26 mouse cellular contexts compared by ENCODE assay signal in genomic region chr7:139184846-139185245, GRCm38 (mm10). TPM values are rescaled to one million over a fixed set of nuclear protein-coding genes. Genes with fewer than 3 reads are reported as not detected.
DNase-seq lines count a peak whose midpoint lies in the region; TF ChIP-seq lines count a peak whose summit lies in the region.
"Had no signal": no experiment of that assay in that cellular context is flagged by ENCODE, and none has a peak within 500 bp of the region (broad histone marks: within the 10 kb centered on the region; RNA-seq: fewer than 3 reads in every experiment).

No protein-coding gene starts in this region.

- peak overlapping the region; percentile 86 for H3K27ac ChIP-seq in layer of hippocampus, adult 2 months
- H3K27ac ChIP-seq: embryonic facial prominence, embryonic 10.5 days; embryonic facial prominence, embryonic 13.5 days; forebrain, embryonic 12.5 days; forebrain, embryonic 15.5 days; gastrocnemius, adult 2 months; hindbrain, embryonic 10.5 days; hindbrain, embryonic 13.5 days had no signal

- DNase-seq in heart, adult 11 months: peak; percentile 83
- no peak for DNase-seq in heart, postnatal 14 days
- DNase-seq in layer of hippocampus, adult 2 months (ENCODE audit: low spot score in 2 of 2): no peak
- no peak for DNase-seq in layer of hippocampus, adult 11-12 months (ENCODE audit: low spot score)
- DNase-seq in testis, postnatal 10 days (ENCODE audit: low spot score): peak; percentile 34
- DNase-seq in testis, postnatal 14 days (ENCODE audit: low spot score): no peak
- DNase-seq: adrenal gland, postnatal 10 days; adrenal gland, postnatal 36 days; B cell, adult 2 months; cerebellum, adult 18-20 months; cerebellum, adult 9-11 months; embryo, embryonic 11 days; gastrocnemius, adult 2 months; gastrocnemius, postnatal 14 days; heart, adult 18-20 months; heart, postnatal 36 days had no signal

- TF ChIP-seq CTCF in layer of hippocampus, adult 2 months (conservative IDR thresholded peaks at IDR 0.05): no peak

- intact Hi-C loops in heart, postnatal 14 days (cut with DNase I): no loop called here

- peak overlapping the region; percentile 64 for H3K4me3 ChIP-seq in layer of hippocampus, adult 2 months
- H3K4me3 ChIP-seq: embryonic facial prominence, embryonic 10.5 days; embryonic facial prominence, embryonic 13.5 days; erythroblast, embryonic 14.5 days; forebrain, embryonic 12.5 days; forebrain, embryonic 15.5 days; gastrocnemius, adult 2 months; hindbrain, embryonic 10.5 days; hindbrain, embryonic 13.5 days had no signal

RNA-seq across cellular contexts. Expression of gene Lrrc27, which starts 27.9 kb away (rescaled TPM):
- total RNA-seq in heart, postnatal 14 days (2021): 10 to 100 TPM; 17.6 to 20.8 TPM
- total RNA-seq in layer of hippocampus, adult 2 months (2021): 1 to 10 TPM; 6.8 to 6.9 TPM

RNA-seq across cellular contexts. Expression of gene Stk32c, which starts 28.3 kb away (rescaled TPM):
- total RNA-seq in heart, postnatal 14 days (2021): 1 to 10 TPM; 1.8 to 2.7 TPM
- 100 to 1,000 TPM; 102 to 105 TPM for total RNA-seq in layer of hippocampus, adult 2 months (2021)
- total RNA-seq: CH12.LX; common myeloid progenitor, adult 5-6 weeks; G1E had no signal

Comparison
In these comparisons a context has a peak if more than half of its experiments do, and no peak if none do; other contexts are left out.
1. DNase-seq: peak in heart, adult 11 months (single experiment) and testis, postnatal 10 days (single experiment); none in heart, postnatal 14 days (0 of 2), layer of hippocampus, adult 2 months (0 of 2), layer of hippocampus, adult 11-12 months (single experiment) and testis, postnatal 14 days (single experiment).
2. RNA of gene Stk32c, which starts 28.3 kb away (total RNA-seq): 102 to 105 TPM in layer of hippocampus, adult 2 months; 1.8 to 2.7 TPM in heart, postnatal 14 days; every median in the first group is over 10 times any median in the second.